Mouse (Mus musculus): ENCODE data around the gene Lta.

DNA sequence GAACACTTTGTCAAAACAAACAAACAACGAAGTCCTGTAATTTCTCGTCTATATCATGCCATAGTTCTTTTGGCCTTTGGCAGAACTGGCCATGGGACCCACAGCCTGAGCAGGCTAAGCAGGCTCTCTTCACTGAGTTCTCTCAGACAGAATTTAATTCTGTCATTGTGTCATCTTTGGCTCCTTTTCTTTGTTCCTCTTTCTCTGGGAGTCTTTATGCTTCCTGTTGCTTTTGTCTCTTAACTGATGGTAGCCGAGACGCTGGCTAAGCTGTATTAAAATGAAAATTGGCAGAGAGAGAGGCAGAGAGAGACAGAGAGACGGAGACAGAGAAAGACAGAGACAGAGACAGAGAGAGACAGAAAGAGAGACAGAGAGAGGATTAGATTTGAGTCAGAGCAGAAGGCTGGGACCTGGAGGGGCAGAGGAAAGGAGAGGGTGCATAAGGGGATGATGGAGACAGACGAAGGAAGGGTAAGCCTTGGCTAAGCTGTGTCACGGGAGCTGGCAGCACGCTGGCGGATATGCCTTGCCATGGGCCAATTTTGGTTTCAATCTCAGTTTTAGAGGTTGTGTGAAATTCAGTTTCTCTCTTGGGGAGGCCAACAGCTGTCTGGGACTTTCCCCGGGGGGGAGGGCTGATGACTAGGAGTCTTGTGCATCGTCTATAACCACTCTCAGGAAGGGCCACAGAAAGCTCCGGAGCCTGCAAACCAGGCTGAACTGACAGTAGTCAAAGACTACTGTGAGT, 4.8 kb upstream of the Lta start:
- TF ChIP-seq CTCF (IDR thresholded peaks at IDR 0.05; ENCODE audit: insufficient read depth, low read length) = no peak
- no peak for TF ChIP-seq POLR2A (IDR thresholded peaks at IDR 0.05; ENCODE audit: borderline replicate concordance, extremely low read depth, low read depth, low read length)

Measured in lung, adult 2 months (tissue).